Mouse (Mus musculus) heart, embryonic 16.5 days (tissue): Measurements from ENCODE around the gene Snai3. TPM values are rescaled to one million over a fixed set of nuclear protein-coding genes. Genes with fewer than 3 reads are reported as not detected.

ENCODE experiments used
- ATAC-seq: fragments of 200-750 bp; cut with Nextera tagmentation; replicated peaks from 2 replicates; pipeline ENCODE4 v1.8.0; 2017; ENCODE audit warnings: moderate number of reproducible peaks; ENCODE audit not compliant: insufficient read depth, low FRiP score; ENCODE audit errors: extremely low read depth
- H3K27ac ChIP-seq: fragments of 300-500 bp; sonication (generic); 2 replicates; pipeline ENCODE4 v1.5.1; 2014; ENCODE audit warnings: mild to moderate bottlenecking, low read length, control low read depth, moderate library complexity
- H3K27me3 ChIP-seq: fragments of 300-500 bp; sonication (generic); 2 replicates; pipeline ENCODE4 v1.6.1; 2014; ENCODE audit warnings: low read length, mixed read lengths; ENCODE audit not compliant: control insufficient read depth, insufficient read depth
- H3K36me3 ChIP-seq: fragments of 300-500 bp; sonication (generic); 2 replicates; pipeline ENCODE4 v1.6.1; 2014; ENCODE audit not compliant: control insufficient read depth, insufficient read depth
- H3K4me1 ChIP-seq: fragments of 300-500 bp; sonication (generic); 2 replicates; pipeline ENCODE4 v1.6.1; 2014; ENCODE audit warnings: low read length, mixed read lengths; ENCODE audit not compliant: control insufficient read depth, insufficient read depth
- H3K4me2 ChIP-seq: fragments of 300-500 bp; sonication (generic); 2 replicates; pipeline ENCODE4 v1.6.1; 2014; ENCODE audit warnings: low read depth, mild to moderate bottlenecking, control low read depth, low read length
- H3K4me3 ChIP-seq: fragments of 300-500 bp; sonication (generic); 2 replicates; pipeline ENCODE4 v1.5.1; 2014; ENCODE audit warnings: mild to moderate bottlenecking, control low read depth, low read length
- H3K9ac ChIP-seq: fragments of 300-500 bp; sonication (generic); 2 replicates; pipeline ENCODE4 v1.6.1; 2014; ENCODE audit warnings: low read length, control low read depth
- H3K9me3 ChIP-seq: fragments of 300-500 bp; sonication (generic); replicated peaks from 2 replicates; pipeline ENCODE4 v1.6.1; 2016; ENCODE audit warnings: low read length; ENCODE audit not compliant: control insufficient read depth
- WGBS: fragments of 180-500 bp; shearing (Covaris S2); extraction: QIAGEN DNeasy Blood & Tissue Kit; methylation state at CpG from one replicate; pipeline ENCODE4 v1.1.7; 2014; 5-methylcytosine and 5-hydroxymethylcytosine counted together
- polyA plus RNA-seq: library from polyadenylated mRNA; unstranded; fragments of >200 nt; fragmentation: Nextera tagmentation; extraction: Ambion mirVana; gene quantifications from 2 replicates; pipeline ENCODE4 v1.2.1, GENCODE M21; 2015

Gene Snai3
- polyA plus RNA-seq, 1 experiment from 2014 or later = 3.6 TPM

- H3K9me3 ChIP-seq = no peaks in the 10 kb centered on the region
- no peak overlapping the region; the same call in 1 of the 2 replicates for H3K4me3 ChIP-seq
- peak overlapping the region; percentile 98 for H3K27ac ChIP-seq
- H3K4me2 ChIP-seq = peak overlapping the region; percentile 54
- WGBS = 34% methylated on average over 7 of the region's 7 CpGs
- H3K36me3 ChIP-seq = no peaks in the 10 kb centered on the region
- peak; percentile 79 for ATAC-seq
- no peaks in the 10 kb centered on the region for H3K27me3 ChIP-seq
- H3K9ac ChIP-seq = peak overlapping the region; percentile 56
- peaks cover 27% of the 10 kb centered on the region for H3K4me1 ChIP-seq
These were observed 9.3 kb downstream of the Snai3 start for GRCm38 (mm10) chr8:122451161-122451703.

DNA sequence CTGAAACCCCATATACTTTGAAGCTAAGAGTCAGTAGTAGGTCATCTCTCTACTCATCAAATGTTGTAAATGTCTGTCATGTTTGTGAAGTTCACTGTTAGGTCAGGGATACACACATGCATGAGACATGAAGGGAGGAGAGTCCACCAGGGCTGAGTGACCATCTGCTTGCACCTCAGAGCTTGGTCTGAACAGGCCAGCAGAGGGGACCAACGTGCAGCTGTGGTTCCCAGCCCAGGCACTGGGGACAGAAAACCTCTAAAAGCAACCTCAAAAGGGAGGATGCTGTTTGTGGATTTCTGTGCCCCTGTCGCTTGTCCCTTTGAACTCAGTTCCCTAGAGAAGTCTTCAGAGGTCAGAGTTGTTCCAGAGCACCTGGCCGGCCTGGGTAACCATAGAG lies 15.3 kb downstream of the Snai3 start:
- Histone ChIP-seq H3K27me3 (no peaks in the 10 kb centered on the region), H3K36me3 (no peaks in the 10 kb centered on the region), H3K9me3 (no peaks in the 10 kb centered on the region), H3K27ac (peak overlapping the region; percentile 93), H3K4me2 (peak overlapping the region; percentile 66), H3K4me1 (peaks cover 23% of the 10 kb centered on the region), H3K9ac (peak overlapping the region; percentile 73), H3K4me3 (peak overlapping the region; percentile 88)
- no peak for ATAC-seq
- 58% methylated on average over 3 of the region's 3 CpGs for WGBS

DNA sequence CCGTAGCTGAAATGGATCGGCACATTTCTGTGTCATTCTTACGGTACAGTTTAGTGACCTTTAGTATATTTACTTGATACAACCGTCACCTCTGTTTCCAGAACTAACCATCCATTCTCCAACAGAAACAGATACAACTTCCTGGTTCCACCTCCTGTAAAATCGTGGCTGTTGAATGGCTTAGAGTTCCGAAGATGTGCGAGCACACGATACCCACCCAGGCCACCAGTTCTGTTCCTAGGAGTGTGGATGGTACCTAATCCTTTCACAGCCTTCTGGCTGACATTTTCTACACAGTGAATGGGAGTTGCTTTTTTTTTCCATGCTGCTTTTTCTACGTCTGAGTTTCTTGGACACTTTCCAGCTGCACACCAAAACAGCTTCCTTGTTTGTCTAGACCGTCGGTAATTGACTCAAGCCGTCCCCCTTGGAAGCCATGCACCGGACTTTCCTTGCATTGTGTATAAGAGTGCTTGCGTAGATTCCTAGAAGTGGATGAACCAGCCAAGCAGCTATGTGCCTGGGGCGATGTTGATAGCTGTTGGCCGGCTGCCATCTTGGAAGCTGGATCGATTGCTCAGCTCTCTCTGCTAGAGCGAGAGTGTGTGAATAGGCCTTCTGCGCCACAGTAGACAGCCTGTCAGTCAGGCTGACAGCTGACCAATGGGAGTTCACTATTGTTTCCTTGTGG lies 16.3 kb downstream of the Snai3 start:
- Histone ChIP-seq H3K27ac (peak overlapping the region; percentile 93), H3K9ac (peak overlapping the region; percentile 73), H3K4me2 (peak overlapping the region; percentile 66), H3K9me3 (no peaks in the 10 kb centered on the region), H3K36me3 (no peaks in the 10 kb centered on the region; the same call in 1 of the 2 replicates), H3K27me3 (no peaks in the 10 kb centered on the region), H3K4me1 (peaks cover 23% of the 10 kb centered on the region), H3K4me3 (peak overlapping the region; percentile 88)
- WGBS = 4% methylated on average over 19 of the region's 19 CpGs
- ATAC-seq = peak; percentile 58

- H3K4me2 ChIP-seq = peak within 1 kb of the TSS; percentile 100
- no peaks in the 10 kb centered on the region for H3K9me3 ChIP-seq
- WGBS = under 1% methylated on average over 47 of the region's 47 CpGs
- H3K9ac ChIP-seq = peak within 1 kb of the TSS; percentile 85
- peak within 1 kb of the TSS; percentile 88 for H3K4me3 ChIP-seq
- peak within 1 kb of the TSS; percentile 93 for H3K27ac ChIP-seq
- peaks cover 23% of the 10 kb centered on the region for H3K4me1 ChIP-seq
- no peaks in the 10 kb centered on the region; the same call in 1 of the 2 replicates for H3K36me3 ChIP-seq
- no peaks in the 10 kb centered on the region for H3K27me3 ChIP-seq
- ATAC-seq = peak; percentile 94
These were observed 17.1 kb downstream of the Snai3 start, which contains the start of gene Mvd for GRCm38 (mm10) chr8:122443262-122444006. Gene Mvd (minus strand): TSS chr8:122443422.

DNA sequence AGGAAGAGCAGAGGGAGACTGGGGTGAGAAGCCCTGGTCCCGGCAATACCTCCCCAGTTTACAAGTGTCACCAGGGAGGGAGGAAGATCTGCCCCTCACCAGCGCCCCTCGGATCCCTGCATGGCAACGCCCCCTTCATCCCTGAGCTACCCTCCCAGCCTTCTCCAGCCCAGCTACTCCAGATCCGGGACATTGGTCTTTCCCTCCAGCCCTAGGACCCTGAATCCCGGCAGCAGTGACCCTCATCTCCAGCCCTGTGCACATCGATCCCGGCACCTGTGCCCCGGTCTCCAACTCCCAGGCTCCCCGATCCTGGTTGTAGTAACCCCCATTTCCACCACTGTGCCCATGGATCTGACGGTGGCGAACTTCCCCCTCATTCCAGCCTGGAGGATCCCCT lies 17.8 kb downstream of the Snai3 start:
- ATAC-seq = 0 out of 2 replicates have a peak, but pooled peaks have one; percentile 0
- Histone ChIP-seq H3K36me3 (no peaks in the 10 kb centered on the region; the same call in 1 of the 2 replicates), H3K4me3 (peak overlapping the region; percentile 88), H3K4me2 (peak overlapping the region; percentile 100), H3K4me1 (peaks cover 26% of the 10 kb centered on the region), H3K9ac (peak overlapping the region; percentile 85), H3K27me3 (no peaks in the 10 kb centered on the region), H3K27ac (peak overlapping the region; percentile 70), H3K9me3 (no peaks in the 10 kb centered on the region)
- WGBS = 3% methylated on average over 12 of the region's 12 CpGs

- Histone ChIP-seq H3K4me2 (peak overlapping the region; percentile 100), H3K4me3 (peak overlapping the region; percentile 88), H3K27me3 (no peaks in the 10 kb centered on the region), H3K36me3 (peaks cover 2% of the 10 kb centered on the region; the same call in 1 of the 2 replicates), H3K4me1 (peaks cover 26% of the 10 kb centered on the region), H3K9me3 (no peaks in the 10 kb centered on the region), H3K27ac (peak overlapping the region; percentile 70; the same call in 1 of the 2 replicates), H3K9ac (peak overlapping the region; percentile 85)
- no peak for ATAC-seq
- WGBS = 30% methylated on average over 7 of the region's 7 CpGs
These were observed 18.2 kb downstream of the Snai3 start for GRCm38 (mm10) chr8:122442356-122442755.

- H3K27me3 ChIP-seq = no peaks in the 10 kb centered on the region
- H3K27ac ChIP-seq = no peak overlapping the region
- peaks cover 7% of the 10 kb centered on the region; the same call in 1 of the 2 replicates for H3K36me3 ChIP-seq
- H3K4me1 ChIP-seq = peaks cover 26% of the 10 kb centered on the region
- H3K9me3 ChIP-seq = no peaks in the 10 kb centered on the region
- no peak for ATAC-seq
- H3K4me2 ChIP-seq = no peak overlapping the region
- H3K9ac ChIP-seq = no peak overlapping the region
- no peak overlapping the region for H3K4me3 ChIP-seq
- 90% methylated on average over 1 of the region's 1 CpGs for WGBS
These were observed 19.2 kb downstream of the Snai3 start for GRCm38 (mm10) chr8:122441326-122441725.

- Histone ChIP-seq H3K4me3 (no peak overlapping the region), H3K4me2 (no peak overlapping the region), H3K9ac (no peak overlapping the region), H3K36me3 (peaks cover 19% of the 10 kb centered on the region), H3K4me1 (peaks cover 11% of the 10 kb centered on the region), H3K9me3 (peaks cover 3% of the 10 kb centered on the region), H3K27me3 (no peaks in the 10 kb centered on the region), H3K27ac (no peak overlapping the region)
- no peak for ATAC-seq
- WGBS = 93% methylated on average over 16 of the region's 16 CpGs
These were observed 21.2 kb downstream of the Snai3 start for GRCm38 (mm10) chr8:122439336-122439735.
